Mouse (Mus musculus): ENCODE results near the gene Esyt1. TPM values are rescaled to one million over a fixed set of nuclear protein-coding genes. Genes with fewer than 3 reads are reported as not detected.
"Not testable (repeated sequence)": the region's sequence is repeated elsewhere in the genome, so short reads cannot be mapped to it uniquely, and the experiment has no call there.

Gene Esyt1
- total RNA-seq, 2 experiments from 2014 or later: 8.1 to 9.3 TPM

- intact Hi-C loops (cut with DNase I): no loop called here
- no peak for DNase-seq (ENCODE audit: low spot score in 2 of 2)
Measured at GRCm38 (mm10) chr10:128511189-128511588, 14.5 kb downstream of the Esyt1 start.

GRCm38 (mm10) chr10:128510301-128510700 lies 15.4 kb downstream of the Esyt1 start:
- DNase-seq (ENCODE audit: low spot score in 2 of 2): no peak
- intact Hi-C loops (cut with DNase I): no loop called here

- no peak for DNase-seq (ENCODE audit: low spot score in 2 of 2)
- intact Hi-C loops (cut with DNase I): no loop called here
Measured at GRCm38 (mm10) chr10:128509831-128510230, 15.8 kb downstream of the Esyt1 start.

GRCm38 (mm10) chr10:128509203-128509602 lies 16.5 kb downstream of the Esyt1 start:
- intact Hi-C loops (cut with DNase I): no loop called here
- no peak for DNase-seq (ENCODE audit: low spot score in 2 of 2)

- intact Hi-C loops (cut with DNase I): no loop called here
- DNase-seq (ENCODE audit: low spot score in 2 of 2): no peak
Measured at GRCm38 (mm10) chr10:128508260-128508659, 17.4 kb downstream of the Esyt1 start.

- intact Hi-C loops (cut with DNase I): no loop called here
- no peak for DNase-seq (ENCODE audit: low spot score in 2 of 2)
Measured at GRCm38 (mm10) chr10:128505974-128506373, 19.7 kb downstream of the Esyt1 start.

- DNase-seq (ENCODE audit: low spot score in 2 of 2); intact Hi-C loops (cut with DNase I): not testable (repeated sequence)
Measured at GRCm38 (mm10) chr10:128505371-128505667, 20.4 kb downstream of the Esyt1 start.

GRCm38 (mm10) chr10:128504641-128505370 lies 20.9 kb downstream of the Esyt1 start:
- no peak for DNase-seq (ENCODE audit: low spot score in 2 of 2)
- intact Hi-C loops (cut with DNase I): no loop called here

- intact Hi-C loops (cut with DNase I): no loop called here
- no peak for DNase-seq (ENCODE audit: low spot score in 2 of 2)
Measured at GRCm38 (mm10) chr10:128504012-128504411, 21.7 kb downstream of the Esyt1 start.

GRCm38 (mm10) chr10:128503532-128503931 lies 22.1 kb downstream of the Esyt1 start:
- intact Hi-C loops (cut with DNase I): no loop called here
- DNase-seq (ENCODE audit: low spot score in 2 of 2): no peak

- intact Hi-C loops (cut with DNase I): no loop called here
- DNase-seq (ENCODE audit: low spot score in 2 of 2): no peak
Measured at GRCm38 (mm10) chr10:128502341-128502740, 23.3 kb downstream of the Esyt1 start.

- intact Hi-C loops (cut with DNase I): no loop called here
- DNase-seq (ENCODE audit: low spot score in 2 of 2): peak; percentile 61 to 67
Measured at GRCm38 (mm10) chr10:128499116-128499671, 26.5 kb downstream of the Esyt1 start.

GRCm38 (mm10) chr10:128498590-128498989 lies 27.1 kb downstream of the Esyt1 start, which contains the start of gene Myl6b:
Myl6b (minus strand) TSS chr10:128498685.
- peak; percentile 94 to 97 for DNase-seq (ENCODE audit: low spot score in 2 of 2)
- intact Hi-C loops (cut with DNase I): no loop called here

GRCm38 (mm10) chr10:128497134-128497737 lies 28.4 kb downstream of the Esyt1 start:
- intact Hi-C loops (cut with DNase I): no loop called here
- DNase-seq (ENCODE audit: low spot score in 2 of 2): no peak

GRCm38 (mm10) chr10:128496509-128497077 lies 29.1 kb downstream of the Esyt1 start:
- DNase-seq (ENCODE audit: low spot score in 2 of 2): no peak
- intact Hi-C loops (cut with DNase I): no loop called here

- no peak for DNase-seq (ENCODE audit: low spot score in 2 of 2)
- intact Hi-C loops (cut with DNase I): no loop called here
Measured at GRCm38 (mm10) chr10:128495903-128496302, 29.8 kb downstream of the Esyt1 start.

- no peak for DNase-seq (ENCODE audit: low spot score in 2 of 2)
- intact Hi-C loops (cut with DNase I): no loop called here
Measured at GRCm38 (mm10) chr10:128495270-128495669, 30.4 kb downstream of the Esyt1 start.

- DNase-seq (ENCODE audit: low spot score in 2 of 2): no peak
- intact Hi-C loops (cut with DNase I): loop anchor here (5.0 kb wide), 1 partner anchor 43 kb away; no protein-coding TSS in a partner anchor
Measured at GRCm38 (mm10) chr10:128494667-128495245, 30.9 kb downstream of the Esyt1 start.

GRCm38 (mm10) chr10:128493695-128494666 lies 31.7 kb downstream of the Esyt1 start, which contains the start of gene Myl6:
Myl6 (minus strand) TSS chr10:128494145.
- DNase-seq (ENCODE audit: low spot score in 2 of 2): peak; percentile 99
- intact Hi-C loops (cut with DNase I): loop anchor here (5.0 kb wide), 1 partner anchor 43 kb away; no protein-coding TSS in a partner anchor

Data from left cerebral cortex, postnatal 14 days (tissue).